Mouse (Mus musculus) stomach, postnatal 0 days (tissue): ENCODE results near the gene Tmem199. TPM values are rescaled to one million over a fixed set of nuclear protein-coding genes. Genes with fewer than 3 reads are reported as not detected.

Experiments
- ATAC-seq: fragments of 200-750 bp; cut with Nextera tagmentation; 2 replicates; pipeline ENCODE4 v1.8.0; 2017; ENCODE audit not compliant: low FRiP score, low TSS enrichment
- DNase-seq: peaks from one replicate; pipeline ENCODE4 v3.0.0-alpha.2; 2016; ENCODE audit warnings: low spot score
- H3K27ac ChIP-seq: fragments of 300-500 bp; sonication (generic); replicated peaks from 2 replicates; pipeline ENCODE4 v1.5.1; 2014; ENCODE audit warnings: mild to moderate bottlenecking, control low read depth
- H3K27me3 ChIP-seq: fragments of 300-500 bp; sonication (generic); 2 replicates; pipeline ENCODE4 v1.6.1; 2014; ENCODE audit warnings: low read length; ENCODE audit not compliant: control insufficient read depth, insufficient read depth
- H3K36me3 ChIP-seq: fragments of 300-500 bp; sonication (generic); 2 replicates; pipeline ENCODE4 v1.6.1; 2014; ENCODE audit warnings: low read length, mixed read lengths; ENCODE audit not compliant: control insufficient read depth, insufficient read depth
- H3K4me1 ChIP-seq: fragments of 300-500 bp; sonication (generic); replicated peaks from 2 replicates; pipeline ENCODE4 v1.6.1; 2014; ENCODE audit warnings: antibody characterized with exemption; ENCODE audit not compliant: control insufficient read depth, insufficient read depth
- H3K4me2 ChIP-seq: fragments of 300-500 bp; sonication (generic); replicated peaks from 2 replicates; pipeline ENCODE4 v1.6.1; 2014; ENCODE audit warnings: low read depth, mild to moderate bottlenecking, control low read depth, moderate library complexity
- H3K4me3 ChIP-seq: fragments of 300-500 bp; sonication (generic); 2 replicates; pipeline ENCODE4 v1.5.1; 2014; ENCODE audit warnings: low read depth, low read length, control low read depth
- H3K9ac ChIP-seq: fragments of 300-500 bp; sonication (generic); 2 replicates; pipeline ENCODE4 v1.6.1; 2014; ENCODE audit warnings: mild to moderate bottlenecking, low read length, control low read depth, mixed read lengths
- H3K9me3 ChIP-seq: fragments of 300-500 bp; sonication (generic); 2 replicates; pipeline ENCODE4 v1.6.1; 2016; ENCODE audit warnings: low read length; ENCODE audit not compliant: control insufficient read depth
- CTCF ChIP-seq: IDR thresholded peaks from 2 replicates; pipeline ENCODE4 v1.5.1; 2016; ENCODE audit warnings: antibody characterized with exemption, low read depth, mild to moderate bottlenecking, moderate library complexity
- EP300 ChIP-seq: optimal IDR thresholded peaks from 2 replicates; pipeline ENCODE3; 2016; ENCODE audit warnings: antibody characterized with exemption
- WGBS: fragments of 180-500 bp; shearing (Covaris S2); extraction: QIAGEN DNeasy Blood & Tissue Kit; methylation state at CpG from one replicate; pipeline ENCODE4 v1.1.7; 2014; 5-methylcytosine and 5-hydroxymethylcytosine counted together
- polyA plus RNA-seq: library from polyadenylated mRNA; unstranded; fragments of >200 nt; fragmentation: Nextera tagmentation; extraction: Ambion mirVana; gene quantifications from 2 replicates; pipeline ENCODE4 v1.2.1, GENCODE M21; 2015

Tmem199 gene
- polyA plus RNA-seq, 1 experiment from 2014 or later, result 28.4 TPM

DNA sequence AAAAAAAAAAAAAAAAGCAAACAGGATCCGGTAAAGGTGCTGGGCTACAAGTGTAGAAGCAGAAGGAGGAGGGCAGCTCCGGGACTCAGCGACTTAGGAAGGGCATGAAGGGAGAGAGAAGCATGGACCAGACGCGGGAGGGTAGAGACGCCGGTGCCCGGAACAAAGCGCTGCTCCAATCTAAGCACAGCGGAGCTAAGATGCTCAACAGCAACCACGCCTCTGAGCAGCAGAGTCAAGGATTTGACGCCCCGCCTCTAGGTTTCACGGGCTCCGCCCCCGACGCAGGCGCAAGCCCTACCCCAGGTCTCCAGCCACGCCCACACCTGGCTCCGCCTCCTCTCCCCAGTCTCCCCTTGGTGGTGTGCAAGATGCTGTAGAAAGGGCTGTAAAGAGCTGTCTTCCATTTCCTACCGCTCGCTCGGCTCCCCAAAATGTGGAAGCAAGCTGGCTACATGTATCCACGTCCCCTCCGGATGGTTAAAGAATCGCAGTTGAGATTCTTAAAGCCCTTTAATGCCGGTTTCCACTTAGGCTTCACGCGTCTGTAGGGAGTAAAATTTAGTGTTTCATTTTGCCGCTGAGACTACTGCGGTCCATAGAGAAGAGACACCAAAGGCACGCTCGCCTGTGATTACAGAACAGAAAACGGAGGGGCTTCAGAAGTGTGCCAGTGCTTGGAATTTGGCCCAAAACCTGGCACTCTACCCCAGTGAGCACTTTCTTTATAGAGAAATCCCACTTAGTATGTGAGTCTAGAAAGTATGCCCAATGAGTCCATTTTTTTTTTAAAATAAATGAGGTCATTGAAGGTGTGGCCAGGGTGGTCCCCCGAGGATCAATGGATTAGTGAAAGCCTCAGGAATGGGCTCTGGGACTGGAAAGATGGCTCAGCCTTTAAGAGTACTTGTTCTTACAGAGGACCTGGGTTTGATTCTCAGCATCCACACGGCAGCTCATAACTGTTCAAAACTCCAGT is 14.1 kb downstream of the Tmem199 start, which contains the start of gene Sarm1:
TSS of gene Sarm1 (minus strand) at position 211 of the 979 bp plus-strand sequence.
- whole genome bisulfite sequencing, result 3% methylated on average over 36 of the region's 36 CpGs
- ATAC-seq (peak; percentile 95), DNase-seq (peak; percentile 95)
- Histone ChIP-seq H3K36me3 (no peaks in the 10 kb centered on the region), H3K4me3 (peak within 1 kb of the TSS; percentile 40), H3K4me2 (peak within 1 kb of the TSS; percentile 71), H3K9ac (peak within 1 kb of the TSS; percentile 41; the same call in 1 of the 2 replicates), H3K27ac (0 out of 2 replicates have a peak within 1 kb of the TSS, but pooled peaks have one; percentile 13), H3K9me3 (no peaks in the 10 kb centered on the region), H3K4me1 (no peaks in the 10 kb centered on the region; the same call in 1 of the 2 replicates), H3K27me3 (0 out of 2 replicates have a peak, but pooled peaks cover 5% of the 10 kb centered on the region)
- TF ChIP-seq CTCF, result 0 out of 2 replicates have a peak, but pooled peaks have one; percentile 18
- no peak for TF ChIP-seq EP300

DNA sequence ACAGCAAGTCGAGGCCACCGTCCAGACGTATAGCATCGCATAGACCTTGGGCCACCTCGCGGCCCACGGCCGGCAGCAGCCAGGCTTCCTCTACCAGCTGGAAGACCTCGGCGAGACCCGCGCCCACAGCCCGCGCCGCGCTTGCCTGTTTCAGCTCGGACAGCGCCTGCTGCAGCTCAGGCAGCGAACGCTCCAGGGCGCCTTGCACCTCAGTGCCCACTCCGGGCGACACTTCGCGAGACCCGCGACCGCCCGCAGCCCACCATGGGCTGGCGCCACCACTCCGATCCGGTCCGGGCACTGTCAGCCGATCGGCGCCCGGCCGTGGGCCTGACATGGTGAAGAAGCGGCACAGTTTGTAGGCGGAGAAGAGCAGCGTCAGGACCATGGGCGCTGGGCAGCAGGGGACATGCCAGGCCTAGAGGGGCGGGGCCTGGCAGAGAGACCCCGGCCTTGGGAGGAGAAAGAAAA is 14.9 kb downstream of the Tmem199 start:
- Histone ChIP-seq H3K27ac (no peak overlapping the region), H3K4me3 (peak overlapping the region; percentile 40), H3K9ac (peak overlapping the region; percentile 41; the same call in 1 of the 2 replicates), H3K36me3 (no peaks in the 10 kb centered on the region), H3K4me1 (no peaks in the 10 kb centered on the region; the same call in 1 of the 2 replicates), H3K27me3 (0 out of 2 replicates have a peak, but pooled peaks cover 5% of the 10 kb centered on the region), H3K9me3 (no peaks in the 10 kb centered on the region), H3K4me2 (peak overlapping the region; percentile 71)
- no peak for TF ChIP-seq CTCF
- no peak for TF ChIP-seq EP300
- DNase-seq, result peak; percentile 34
- no peak for ATAC-seq
- WGBS, result 0% methylated on average over 43 of the region's 44 CpGs

DNA sequence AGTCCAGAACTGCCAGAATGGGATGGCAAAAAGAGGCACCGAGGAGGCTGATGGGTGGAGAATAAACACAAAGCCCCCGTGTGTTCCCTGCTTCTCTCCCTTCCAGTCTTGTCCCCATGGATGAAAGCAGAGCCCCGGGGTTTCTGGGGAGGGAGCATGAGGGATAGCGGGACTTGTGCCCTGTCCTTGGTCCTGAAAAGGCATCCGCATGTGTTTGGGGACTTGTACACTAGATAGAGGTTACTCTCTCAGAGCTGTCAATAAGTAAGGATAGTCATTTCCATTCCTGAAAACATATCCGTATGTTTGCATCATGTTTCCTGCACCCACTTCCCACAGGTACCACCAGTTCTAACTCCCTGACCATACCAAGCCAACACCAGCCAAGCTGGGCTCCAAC is 16.1 kb downstream of the Tmem199 start:
- H3K27ac ChIP-seq, result no peak overlapping the region
- no peaks in the 10 kb centered on the region for H3K36me3 ChIP-seq
- no peaks in the 10 kb centered on the region; the same call in 1 of the 2 replicates for H3K4me1 ChIP-seq
- peaks cover 7% of the 10 kb centered on the region; the same call in 1 of the 2 replicates for H3K27me3 ChIP-seq
- no peak overlapping the region for H3K4me2 ChIP-seq
- ATAC-seq, result no peak
- no peak overlapping the region for H3K4me3 ChIP-seq
- no peaks in the 10 kb centered on the region for H3K9me3 ChIP-seq
- 5% methylated on average over 6 of the region's 6 CpGs for WGBS
- no peak overlapping the region for H3K9ac ChIP-seq
- no peak for TF ChIP-seq EP300
- no peak for TF ChIP-seq CTCF
- peak; percentile 46 for DNase-seq

DNA sequence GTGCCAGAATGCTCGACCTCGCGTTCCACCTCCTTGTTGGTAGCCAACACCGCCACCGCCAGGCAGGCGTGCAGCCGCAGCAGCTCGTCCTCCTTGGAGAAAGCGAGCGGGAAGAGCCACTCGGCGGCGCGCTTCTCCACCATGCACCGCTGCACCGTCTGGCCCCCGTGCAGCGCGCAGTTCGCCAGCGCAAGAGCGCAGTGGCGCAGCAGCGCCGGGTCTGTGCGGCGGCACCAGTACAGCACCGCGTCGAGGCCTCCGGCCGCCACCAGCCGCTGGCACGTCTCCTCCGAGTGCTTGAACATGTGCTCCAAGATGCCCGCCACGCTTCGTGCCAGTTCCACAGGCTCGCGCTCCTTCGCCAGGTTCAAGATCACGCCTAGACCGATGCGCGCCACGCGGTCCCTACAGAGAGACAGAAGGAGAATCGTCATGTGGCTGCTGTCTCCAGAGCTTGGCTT is 21.2 kb downstream of the Tmem199 start:
- H3K4me1 ChIP-seq, result no peaks in the 10 kb centered on the region
- no peaks in the 10 kb centered on the region for H3K9me3 ChIP-seq
- ATAC-seq, result no peak
- DNase-seq, result peak; percentile 23
- TF ChIP-seq CTCF, result peak; percentile 54
- TF ChIP-seq EP300, result no peak
- H3K36me3 ChIP-seq, result no peaks in the 10 kb centered on the region
- no peak overlapping the region for H3K9ac ChIP-seq
- peak overlapping the region; percentile 27 for H3K4me2 ChIP-seq
- H3K4me3 ChIP-seq, result peak overlapping the region; percentile 8; the same call in 1 of the 2 replicates
- peaks cover 13% of the 10 kb centered on the region; the same call in 1 of the 2 replicates for H3K27me3 ChIP-seq
- no peak overlapping the region for H3K27ac ChIP-seq
- 9% methylated on average over 48 of the region's 48 CpGs for WGBS

DNA sequence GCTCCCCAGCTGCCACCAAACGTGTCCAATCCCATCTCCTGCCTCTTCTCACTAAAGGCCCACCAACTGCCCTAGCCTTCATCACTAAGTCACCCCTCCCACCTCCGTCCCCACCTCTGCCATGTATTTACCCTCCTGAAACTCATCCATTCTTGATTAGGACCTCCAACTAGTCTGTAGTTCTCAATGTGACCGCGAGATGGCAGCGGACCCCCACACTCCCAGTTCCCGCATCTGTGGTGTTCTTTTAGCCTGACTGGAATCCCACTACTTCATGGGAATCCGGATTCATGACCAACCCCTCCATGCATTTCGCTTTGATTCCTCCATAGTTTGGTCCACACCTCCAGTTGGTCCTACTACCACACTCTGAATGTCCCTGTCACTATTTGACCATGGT is 23.8 kb downstream of the Tmem199 start:
- no peak overlapping the region for H3K4me2 ChIP-seq
- no peaks in the 10 kb centered on the region for H3K36me3 ChIP-seq
- peaks cover 8% of the 10 kb centered on the region; the same call in 1 of the 2 replicates for H3K27me3 ChIP-seq
- H3K4me3 ChIP-seq, result no peak overlapping the region
- H3K9me3 ChIP-seq, result no peaks in the 10 kb centered on the region
- DNase-seq, result peak; percentile 77
- TF ChIP-seq EP300, result no peak
- TF ChIP-seq CTCF, result peak; percentile 91
- 4% methylated on average over 8 of the region's 8 CpGs for WGBS
- ATAC-seq, result no peak
- no peaks in the 10 kb centered on the region for H3K4me1 ChIP-seq
- no peak overlapping the region for H3K27ac ChIP-seq
- H3K9ac ChIP-seq, result no peak overlapping the region
